Mouse (Mus musculus): ENCODE measurements around the gene Zfp710. TPM values are rescaled to one million over a fixed set of nuclear protein-coding genes. Genes with fewer than 3 reads are reported as not detected.

Zfp710 gene
- polyA plus RNA-seq, 1 experiment from 2014 or later = 9.4 TPM

DNA sequence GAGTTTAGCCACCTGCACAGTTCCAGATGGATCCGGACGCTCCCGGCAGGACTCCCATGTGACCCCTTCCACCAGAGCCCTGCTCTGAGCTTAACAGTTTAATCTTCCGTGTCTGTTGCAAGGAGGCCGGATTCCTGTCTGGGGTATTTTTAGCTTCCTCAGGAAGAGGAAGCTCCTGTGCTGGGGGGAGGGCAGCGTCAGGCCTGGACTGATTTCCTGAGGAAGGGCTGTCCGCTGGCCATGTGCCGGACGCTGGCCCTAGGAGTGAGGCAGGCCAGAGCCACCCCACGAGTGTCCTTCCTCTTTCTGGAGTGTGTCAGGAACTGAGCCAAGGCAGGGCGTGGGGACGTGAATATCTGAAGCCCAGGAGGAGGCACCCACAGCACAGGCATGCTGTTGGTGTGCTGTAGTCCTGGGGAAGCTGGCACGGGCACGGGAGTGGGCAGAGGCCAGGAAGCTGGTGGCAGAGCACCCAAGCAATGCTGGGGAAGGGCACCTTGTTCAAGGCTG, 54.2 kb downstream of the Zfp710 start:
- H3K36me3 ChIP-seq (ENCODE audit: control insufficient read depth, insufficient read depth) = peaks cover 29% of the 10 kb centered on the region; the same call in 1 of the 2 replicates
- peaks cover 23% of the 10 kb centered on the region for H3K4me1 ChIP-seq (replicated peaks; ENCODE audit: control insufficient read depth, insufficient read depth, low read length)

DNA sequence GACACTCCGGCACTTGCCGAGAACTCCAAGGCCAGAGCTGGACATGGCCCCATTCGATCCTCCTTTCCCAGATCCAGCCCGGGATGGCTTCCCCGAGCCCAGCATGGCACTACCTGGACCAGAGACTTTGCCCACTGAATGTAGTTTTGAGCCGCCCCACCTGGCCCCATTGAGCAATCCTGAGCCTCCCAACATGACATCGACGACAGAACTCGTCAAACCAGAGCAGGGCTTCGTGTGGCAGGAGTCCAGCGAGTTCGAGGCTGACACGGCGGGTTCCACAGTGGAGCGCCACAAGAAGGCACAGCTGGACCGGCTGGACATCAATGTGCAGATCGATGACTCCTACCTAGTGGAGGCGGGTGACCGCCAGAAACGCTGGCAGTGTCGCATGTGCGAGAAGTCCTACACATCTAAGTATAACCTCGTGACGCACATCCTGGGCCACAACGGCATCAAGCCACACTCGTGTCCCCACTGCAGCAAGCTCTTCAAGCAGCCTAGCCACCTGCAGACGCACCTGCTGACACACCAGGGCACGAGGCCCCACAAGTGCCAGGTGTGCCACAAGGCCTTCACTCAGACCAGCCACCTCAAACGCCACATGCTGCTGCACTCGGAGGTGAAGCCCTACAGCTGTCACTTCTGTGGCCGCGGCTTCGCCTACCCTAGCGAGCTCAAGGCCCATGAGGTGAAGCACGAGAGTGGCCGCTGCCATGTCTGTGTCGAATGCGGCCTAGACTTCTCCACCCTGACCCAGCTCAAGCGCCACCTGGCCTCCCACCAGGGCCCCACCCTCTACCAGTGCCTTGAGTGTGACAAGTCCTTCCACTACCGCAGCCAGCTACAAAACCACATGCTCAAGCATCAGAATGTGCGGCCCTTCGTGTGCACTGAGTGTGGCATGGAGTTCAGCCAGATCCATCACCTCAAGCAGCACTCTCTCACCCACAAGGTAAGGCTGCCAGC, 57.3 kb downstream of the Zfp710 start:
- Histone ChIP-seq H3K4me3 (ENCODE audit: low read depth, low read length) (no peak overlapping the region), H3K27ac (ENCODE audit: low read depth, low read length) (no peak overlapping the region), H3K27me3 (replicated peaks; ENCODE audit: control insufficient read depth, insufficient read depth, low read length) (no peaks in the 10 kb centered on the region), H3K36me3 (ENCODE audit: control insufficient read depth, insufficient read depth) (peaks cover 46% of the 10 kb centered on the region), H3K9ac (ENCODE audit: low read depth, low read length) (no peak overlapping the region), H3K9me3 (ENCODE audit: control insufficient read depth) (no peaks in the 10 kb centered on the region), H3K4me2 (replicated peaks; ENCODE audit: low read depth) (no peak overlapping the region), H3K4me1 (replicated peaks; ENCODE audit: control insufficient read depth, insufficient read depth, low read length) (peaks cover 15% of the 10 kb centered on the region)
- ATAC-seq = no peak
- WGBS = 85% methylated on average over 42 of the region's 42 CpGs
- TF ChIP-seq CTCF (IDR thresholded peaks at IDR 0.05; ENCODE audit: low read depth) = no peak

More for the DNA sequence above, 54.2 kb downstream of the Zfp710 start:
- TF ChIP-seq CTCF (IDR thresholded peaks at IDR 0.05; ENCODE audit: low read depth) = peak; percentile 24
- H3K27ac ChIP-seq (ENCODE audit: low read depth, low read length) = peak overlapping the region; percentile 75
- H3K9ac ChIP-seq (ENCODE audit: low read depth, low read length) = 0 out of 2 replicates have a peak overlapping the region, but pooled peaks have one; percentile 8
- H3K27me3 ChIP-seq (replicated peaks; ENCODE audit: control insufficient read depth, insufficient read depth, low read length) = no peaks in the 10 kb centered on the region
- 13% methylated on average over 14 of the region's 14 CpGs for WGBS
- no peak overlapping the region for H3K4me3 ChIP-seq (ENCODE audit: low read depth, low read length)
- ATAC-seq = no peak
- no peaks in the 10 kb centered on the region for H3K9me3 ChIP-seq (ENCODE audit: control insufficient read depth)
- H3K4me2 ChIP-seq (replicated peaks; ENCODE audit: low read depth) = peak overlapping the region; percentile 35

DNA sequence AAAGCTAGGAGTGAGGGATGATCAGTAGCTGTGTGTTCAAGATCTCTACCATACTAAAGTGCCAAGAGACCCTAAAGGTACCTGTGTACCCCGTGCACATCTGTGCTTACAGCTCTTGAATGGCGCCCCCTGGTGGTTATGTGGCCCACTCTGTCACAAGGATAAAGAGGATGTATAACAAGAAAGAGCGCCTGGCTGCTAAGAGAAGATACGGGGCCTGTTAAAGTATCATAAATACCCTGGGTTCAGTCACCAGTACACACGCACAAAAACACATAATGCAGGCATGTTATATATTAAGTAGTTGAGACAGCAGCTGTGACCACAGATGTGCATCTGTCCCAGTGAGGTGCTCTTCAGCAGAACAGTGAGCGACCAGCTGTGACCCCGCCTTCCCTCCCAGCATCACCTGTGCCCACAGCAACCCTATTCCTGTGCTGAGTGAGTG, 59.9 kb downstream of the Zfp710 start:
- H3K4me3 ChIP-seq (ENCODE audit: low read depth, low read length) = no peak overlapping the region

DNA sequence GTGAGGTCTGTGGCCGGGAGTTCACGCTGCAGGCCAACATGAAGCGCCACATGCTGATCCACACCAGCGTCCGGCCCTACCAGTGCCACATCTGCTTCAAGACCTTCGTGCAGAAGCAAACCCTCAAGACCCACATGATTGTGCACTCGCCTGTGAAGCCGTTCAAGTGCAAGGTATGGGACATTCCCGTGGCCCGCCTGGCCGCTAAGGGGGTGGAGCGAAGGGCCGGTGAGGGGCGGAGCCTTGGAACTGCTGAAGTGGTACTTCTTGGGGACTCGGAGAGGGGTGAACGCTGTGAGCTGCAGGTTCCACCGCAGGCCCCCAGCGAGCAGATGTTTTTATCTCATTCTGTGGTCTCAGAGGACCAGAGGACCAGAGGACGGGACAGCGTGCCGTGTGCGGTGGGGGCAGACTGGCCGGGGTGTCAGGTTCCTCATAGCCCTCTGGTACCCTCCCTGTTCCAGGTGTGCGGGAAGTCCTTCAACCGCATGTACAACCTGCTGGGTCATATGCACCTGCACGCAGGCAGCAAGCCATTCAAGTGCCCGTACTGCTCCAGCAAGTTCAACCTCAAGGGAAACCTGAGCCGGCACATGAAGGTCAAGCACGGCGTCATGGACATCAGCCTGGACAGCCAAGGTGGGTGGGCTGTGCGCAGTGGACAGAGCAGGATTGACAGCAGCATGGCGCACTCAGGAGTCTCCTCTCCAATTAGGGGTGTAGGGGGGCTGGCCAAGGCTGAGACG, 61.5 kb downstream of the Zfp710 start:
- Histone ChIP-seq H3K4me1 (replicated peaks; ENCODE audit: control insufficient read depth, insufficient read depth, low read length) (no peaks in the 10 kb centered on the region), H3K4me2 (replicated peaks; ENCODE audit: low read depth) (no peak overlapping the region), H3K27me3 (replicated peaks; ENCODE audit: control insufficient read depth, insufficient read depth, low read length) (no peaks in the 10 kb centered on the region), H3K27ac (ENCODE audit: low read depth, low read length) (no peak overlapping the region), H3K4me3 (ENCODE audit: low read depth, low read length) (no peak overlapping the region), H3K9ac (ENCODE audit: low read depth, low read length) (no peak overlapping the region), H3K36me3 (ENCODE audit: control insufficient read depth, insufficient read depth) (peaks cover 81% of the 10 kb centered on the region), H3K9me3 (ENCODE audit: control insufficient read depth) (no peaks in the 10 kb centered on the region)
- TF ChIP-seq CTCF (IDR thresholded peaks at IDR 0.05; ENCODE audit: low read depth) = no peak
- WGBS = 81% methylated on average over 33 of the region's 33 CpGs
- no peak for ATAC-seq

More for the DNA sequence above, 59.9 kb downstream of the Zfp710 start:
- Histone ChIP-seq H3K9ac (ENCODE audit: low read depth, low read length) (no peak overlapping the region), H3K36me3 (ENCODE audit: control insufficient read depth, insufficient read depth) (peaks cover 67% of the 10 kb centered on the region), H3K27ac (ENCODE audit: low read depth, low read length) (no peak overlapping the region), H3K4me1 (replicated peaks; ENCODE audit: control insufficient read depth, insufficient read depth, low read length) (no peaks in the 10 kb centered on the region), H3K9me3 (ENCODE audit: control insufficient read depth) (no peaks in the 10 kb centered on the region), H3K27me3 (replicated peaks; ENCODE audit: control insufficient read depth, insufficient read depth, low read length) (no peaks in the 10 kb centered on the region), H3K4me2 (replicated peaks; ENCODE audit: low read depth) (no peak overlapping the region)
- peak; percentile 90 for TF ChIP-seq CTCF (IDR thresholded peaks at IDR 0.05; ENCODE audit: low read depth)
- ATAC-seq = 0 out of 2 replicates have a peak, but pooled peaks have one; percentile 25
- WGBS = 44% methylated on average over 7 of the region's 7 CpGs

DNA sequence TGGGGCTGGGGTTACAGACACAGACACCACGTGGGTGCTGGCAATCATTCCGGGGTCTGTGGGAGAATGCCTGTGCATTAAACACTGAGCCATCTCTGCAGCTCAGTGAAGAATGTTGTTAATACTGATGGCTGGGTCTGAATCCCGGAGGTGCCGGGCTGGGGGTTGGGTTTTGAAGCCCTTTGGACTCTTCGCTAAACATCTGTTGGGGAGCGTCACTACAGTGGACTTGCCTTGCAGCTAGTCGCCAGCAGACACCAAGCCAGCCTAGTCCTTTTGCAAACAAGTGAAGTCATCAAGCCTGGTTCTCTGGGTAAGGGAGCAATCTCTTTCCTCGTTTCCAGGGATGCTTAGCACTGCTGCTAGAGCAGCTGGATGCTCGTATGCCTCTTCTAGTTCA, 63.6 kb downstream of the Zfp710 start:
- Histone ChIP-seq H3K27ac (ENCODE audit: low read depth, low read length) (no peak overlapping the region), H3K27me3 (replicated peaks; ENCODE audit: control insufficient read depth, insufficient read depth, low read length) (no peaks in the 10 kb centered on the region), H3K4me3 (ENCODE audit: low read depth, low read length) (no peak overlapping the region), H3K4me2 (replicated peaks; ENCODE audit: low read depth) (no peak overlapping the region), H3K9ac (ENCODE audit: low read depth, low read length) (no peak overlapping the region), H3K36me3 (ENCODE audit: control insufficient read depth, insufficient read depth) (peaks cover 81% of the 10 kb centered on the region), H3K9me3 (ENCODE audit: control insufficient read depth) (no peaks in the 10 kb centered on the region), H3K4me1 (replicated peaks; ENCODE audit: control insufficient read depth, insufficient read depth, low read length) (no peaks in the 10 kb centered on the region)
- 35% methylated on average over 9 of the region's 9 CpGs for WGBS
- no peak for TF ChIP-seq CTCF (IDR thresholded peaks at IDR 0.05; ENCODE audit: low read depth)
- no peak for ATAC-seq
